9 mouse cellular contexts compared by ENCODE assay signal in genomic region chr11:67820221-67820620, GRCm38 (mm10). TPM values are rescaled to one million over a fixed set of nuclear protein-coding genes. Genes with fewer than 3 reads are reported as not detected.
DNase-seq lines count a peak whose midpoint lies in the region; ATAC-seq and TF ChIP-seq lines count a peak whose summit lies in the region.
"Had no signal": no experiment of that assay in that cellular context is flagged by ENCODE, and none has a peak within 500 bp of the region (broad histone marks: within the 10 kb centered on the region; RNA-seq: fewer than 3 reads in every experiment).

No protein-coding gene starts in this region.

- no peaks in the 10 kb centered on the region for H3K4me1 ChIP-seq in heart, adult 2 months (ENCODE audit: control insufficient read depth, insufficient read depth, low read length)
- no peaks in the 10 kb centered on the region for H3K4me1 ChIP-seq in heart, embryonic 11.5 days (ENCODE audit: control insufficient read depth, insufficient read depth, low read length)
- peaks cover 6% of the 10 kb centered on the region; the same call in 1 of the 2 replicates for H3K4me1 ChIP-seq in embryonic facial prominence, embryonic 15.5 days

- no peaks in the 10 kb centered on the region for H3K36me3 ChIP-seq in heart, adult 2 months (ENCODE audit: control insufficient read depth, insufficient read depth, low read length)
- no peaks in the 10 kb centered on the region for H3K36me3 ChIP-seq in heart, embryonic 11.5 days (ENCODE audit: control insufficient read depth, insufficient read depth, low read length)
- no peaks in the 10 kb centered on the region for H3K36me3 ChIP-seq in embryonic facial prominence, embryonic 15.5 days

- ATAC-seq in heart, embryonic 11.5 days (replicated peaks; ENCODE audit: insufficient number of reproducible peaks, low FRiP score, low TSS enrichment), result no peak
- no peak for ATAC-seq in embryonic facial prominence, embryonic 15.5 days (ENCODE audit: insufficient number of reproducible peaks, low FRiP score, low TSS enrichment, low read depth)
- ATAC-seq in megakaryocyte, adult 5-6 weeks (ENCODE audit: poor library complexity, severe bottlenecking), result 0 out of 2 replicates have a peak, but pooled peaks have one; percentile 18

- no peaks in the 10 kb centered on the region for H3K9me3 ChIP-seq in heart, embryonic 11.5 days (replicated peaks; ENCODE audit: control insufficient read depth, low read length)
- H3K9me3 ChIP-seq in embryonic facial prominence, embryonic 15.5 days (replicated peaks), result no peaks in the 10 kb centered on the region
- H3K9me3 ChIP-seq: megakaryocyte, embryonic 14.5 days had no signal

- no peak overlapping the region for H3K4me3 ChIP-seq in heart, adult 2 months
- no peak overlapping the region for H3K4me3 ChIP-seq in heart, embryonic 11.5 days (ENCODE audit: low read depth, low read length)
- H3K4me3 ChIP-seq in embryonic facial prominence, embryonic 15.5 days (replicated peaks), result no peak overlapping the region
- H3K4me3 ChIP-seq: megakaryocyte, embryonic 14.5 days had no signal

- no peak overlapping the region for H3K9ac ChIP-seq in heart, adult 2 months (ENCODE audit: low read depth, low read length)
- no peak overlapping the region for H3K9ac ChIP-seq in heart, embryonic 11.5 days (ENCODE audit: low read depth, low read length)
- H3K9ac ChIP-seq in embryonic facial prominence, embryonic 15.5 days, result no peak overlapping the region

- no peak for TF ChIP-seq POLR2A in heart, adult 2 months (IDR thresholded peaks at IDR 0.05; ENCODE audit: insufficient read depth, low read depth, low read length)

- H3K27me3 ChIP-seq in heart, adult 2 months (ENCODE audit: control insufficient read depth, insufficient read depth, low read length), result no peaks in the 10 kb centered on the region
- H3K27me3 ChIP-seq in heart, embryonic 11.5 days (ENCODE audit: control insufficient read depth, insufficient read depth, low read length), result no peaks in the 10 kb centered on the region
- H3K27me3 ChIP-seq in embryonic facial prominence, embryonic 15.5 days, result no peaks in the 10 kb centered on the region; the same call in 1 of the 2 replicates

- H3K4me2 ChIP-seq in heart, embryonic 11.5 days, result no peak overlapping the region
- H3K4me2 ChIP-seq in embryonic facial prominence, embryonic 15.5 days (replicated peaks), result peak overlapping the region; percentile 36; the same call in 1 of the 2 replicates

- no peak for TF ChIP-seq EP300 in heart, adult 2 months (IDR thresholded peaks at IDR 0.05; ENCODE audit: insufficient read depth, low read depth, low read length)

- DNase-seq in heart, adult 2 months, result peak in 1 of 2 experiments; percentile 31
- peak; percentile 50 for DNase-seq in urinary bladder, postnatal 14 days (ENCODE audit: low spot score)
- no peak for DNase-seq in urinary bladder, adult 2 months (ENCODE audit: low spot score)
- peak; percentile 4 to 62 for DNase-seq in kidney, postnatal 36 days
- DNase-seq in T-cell, adult 2 months (ENCODE audit: low spot score), result no peak

- H3K27ac ChIP-seq in heart, adult 2 months, result no peak overlapping the region
- H3K27ac ChIP-seq in heart, embryonic 11.5 days (ENCODE audit: low read depth, low read length), result no peak overlapping the region
- H3K27ac ChIP-seq in embryonic facial prominence, embryonic 15.5 days (replicated peaks), result no peak overlapping the region

- TF ChIP-seq CTCF in heart, adult 2 months (IDR thresholded peaks at IDR 0.05), result peak; percentile 67

- 30% methylated on average over 4 of the region's 4 CpGs for WGBS in heart, adult 2 months
- WGBS in heart, embryonic 11.5 days (ENCODE audit: insufficient replicate concordance), result 32% methylated on average over 4 of the region's 4 CpGs
- WGBS in embryonic facial prominence, embryonic 15.5 days, result 8% methylated on average over 4 of the region's 4 CpGs

- intact Hi-C loops in heart, adult 2 months (cut with DNase I), result no loop called here

- no peaks in the 10 kb centered on the region for H3K79me2 ChIP-seq in heart, adult 2 months (replicated peaks; ENCODE audit: control insufficient read depth, insufficient read depth, low read length)

RNA-seq across cellular contexts. Expression of gene Dhrs7c, which starts 22.2 kb away (rescaled TPM):
- total RNA-seq in heart, adult 2 months (2021), result 100 to 1,000 TPM; 178 to 217 TPM
- polyA plus RNA-seq in heart, adult 2 months (2012; rRNA removed), result 214 and 333 TPM in 2 replicates
- 0.39 and 0.86 TPM in 2 replicates for polyA plus RNA-seq in heart, embryonic 11.5 days (2014; fragmentation: Nextera tagmentation; extraction: Ambion mirVana)
- polyA plus RNA-seq in urinary bladder, adult 2 months (2012; rRNA removed), result 0.94 and 1.2 TPM in 2 replicates
- polyA plus RNA-seq in embryonic facial prominence, embryonic 15.5 days (2015; fragmentation: Nextera tagmentation; extraction: Ambion mirVana), result 8.5 and 9.2 TPM in 2 replicates
- total RNA-seq in megakaryocyte, adult 5-6 weeks (2015), result not detected in 2 replicates
- total RNA-seq in megakaryocyte, adult 5-6 weeks (2017), result not detected in 2 replicates

RNA-seq across cellular contexts. Expression of gene Gsg1l2, which starts 45.8 kb away (rescaled TPM):
- not detected for total RNA-seq in heart, adult 2 months (2021)
- polyA plus RNA-seq in heart, adult 2 months (2012; rRNA removed), result not detected in 2 replicates
- not detected in 2 replicates for polyA plus RNA-seq in heart, embryonic 11.5 days (2014; fragmentation: Nextera tagmentation; extraction: Ambion mirVana)
- polyA plus RNA-seq in urinary bladder, adult 2 months (2012; rRNA removed), result 0.08 and 0.12 TPM in 2 replicates
- not detected in 2 replicates for polyA plus RNA-seq in embryonic facial prominence, embryonic 15.5 days (2015; fragmentation: Nextera tagmentation; extraction: Ambion mirVana)
- total RNA-seq in megakaryocyte, adult 5-6 weeks (2015), result not detected in 2 replicates
- not detected in 2 replicates for total RNA-seq in megakaryocyte, adult 5-6 weeks (2017)

RNA-seq across cellular contexts. Expression of gene Glp2r, which starts 49.3 kb away (rescaled TPM):
- total RNA-seq in heart, adult 2 months (2021), result not detected
- polyA plus RNA-seq in heart, adult 2 months (2012; rRNA removed), result not detected in 2 replicates
- polyA plus RNA-seq in heart, embryonic 11.5 days (2014; fragmentation: Nextera tagmentation; extraction: Ambion mirVana), result 0.03 TPM in 1 of 2 replicates, not detected in the other
- polyA plus RNA-seq in urinary bladder, adult 2 months (2012; rRNA removed), result 6.7 and 8.0 TPM in 2 replicates
- polyA plus RNA-seq in embryonic facial prominence, embryonic 15.5 days (2015; fragmentation: Nextera tagmentation; extraction: Ambion mirVana), result 0.07 and 0.11 TPM in 2 replicates
- not detected in 2 replicates for total RNA-seq in megakaryocyte, adult 5-6 weeks (2015)
- total RNA-seq in megakaryocyte, adult 5-6 weeks (2017), result 0.07 TPM in 1 of 2 replicates, not detected in the other

Comparison
In these comparisons a context has a peak if more than half of its experiments do, and no peak if none do; other contexts are left out.
1. DNase-seq: peak in urinary bladder, postnatal 14 days (single experiment) and kidney, postnatal 36 days (2 of 2); none in urinary bladder, adult 2 months (single experiment) and T-cell, adult 2 months (single experiment).
2. RNA of gene Dhrs7c, which starts 22.2 kb away (polyA plus RNA-seq): 214 to 333 TPM in heart, adult 2 months; 8.5 to 9.2 TPM in embryonic facial prominence, embryonic 15.5 days, 0.94 to 1.2 TPM in urinary bladder, adult 2 months and 0.39 to 0.86 TPM in heart, embryonic 11.5 days; every median in the first group is over 10 times any median in the second.